Mouse (Mus musculus): ENCODE data around the gene Adamts2.

Gene Adamts2

GRCm38 (mm10) chr11:50601641-50602355 is at the start of gene Adamts2:
Gene Adamts2, plus strand, starts transcription at chr11:50602084.
- peak; percentile 50 to 54 for DNase-seq

GRCm38 (mm10) chr11:50557064-50557463 is 44.8 kb upstream of the Adamts2 start:
- DNase-seq, result no peak

GRCm38 (mm10) chr11:50559108-50559507 is 42.8 kb upstream of the Adamts2 start:
- peak in 1 of 2 experiments; percentile 18 for DNase-seq

- no peak for DNase-seq
Observed at GRCm38 (mm10) chr11:50565466-50566211, 36.2 kb upstream of the Adamts2 start.

GRCm38 (mm10) chr11:50571448-50571847 is 30.4 kb upstream of the Adamts2 start:
- DNase-seq, result no peak

- no peak for DNase-seq
Observed at GRCm38 (mm10) chr11:50576521-50576920, 25.4 kb upstream of the Adamts2 start.

GRCm38 (mm10) chr11:50587026-50587425 is 14.9 kb upstream of the Adamts2 start:
- peak; percentile 27 to 38 for DNase-seq

- peak; percentile 45 to 59 for DNase-seq
Observed at GRCm38 (mm10) chr11:50587787-50588186, 14.1 kb upstream of the Adamts2 start.

- peak; percentile 40 to 67 for DNase-seq
Observed at GRCm38 (mm10) chr11:50589060-50589459, 12.8 kb upstream of the Adamts2 start.

GRCm38 (mm10) chr11:50591053-50591452 is 10.8 kb upstream of the Adamts2 start:
- no peak for DNase-seq

GRCm38 (mm10) chr11:50592892-50593553 is 8.9 kb upstream of the Adamts2 start:
- no peak for DNase-seq

- DNase-seq, result no peak
Observed at GRCm38 (mm10) chr11:50596571-50596970, 5.3 kb upstream of the Adamts2 start.

GRCm38 (mm10) chr11:50599156-50599555 is 2.7 kb upstream of the Adamts2 start:
- no peak for DNase-seq

- DNase-seq, result peak; percentile 25 to 45
Observed at GRCm38 (mm10) chr11:50602356-50603081, 635 bp downstream of the Adamts2 start.

- DNase-seq, result peak; percentile 23 to 38
Observed at GRCm38 (mm10) chr11:50603082-50603910, 1.4 kb downstream of the Adamts2 start.

GRCm38 (mm10) chr11:50604371-50604770 is 2.5 kb downstream of the Adamts2 start:
- peak; percentile 12 to 15 for DNase-seq

GRCm38 (mm10) chr11:50611181-50611580 is 9.3 kb downstream of the Adamts2 start:
- DNase-seq, result no peak

GRCm38 (mm10) chr11:50617015-50617543 is 15.2 kb downstream of the Adamts2 start:
- DNase-seq, result no peak

GRCm38 (mm10) chr11:50620926-50621325 is 19.0 kb downstream of the Adamts2 start:
- no peak for DNase-seq

- DNase-seq, result no peak
Observed at GRCm38 (mm10) chr11:50621364-50621763, 19.5 kb downstream of the Adamts2 start.

GRCm38 (mm10) chr11:50622238-50622726 is 20.4 kb downstream of the Adamts2 start:
- no peak for DNase-seq
